Mouse (Mus musculus) MEL-GATA-1-ER (cell line): ENCODE data around the gene D7Ertd443e.

Experiments used
- DNase-seq: peaks from one replicate; pipeline ENCODE4 v3.0.0-alpha.2; 2012; ENCODE audit warnings: low read depth; ENCODE audit errors: extremely low read depth

D7Ertd443e gene

GRCm38 (mm10) chr7:134385561-134385960 lies at the start of gene D7Ertd443e:
Gene D7Ertd443e (minus strand): TSS chr7:134385661.
- DNase-seq: no peak

- DNase-seq: no peak
Observed at GRCm38 (mm10) chr7:134431681-134432080, 46.2 kb upstream of the D7Ertd443e start.

GRCm38 (mm10) chr7:134428676-134429075 lies 43.2 kb upstream of the D7Ertd443e start:
- no peak for DNase-seq

GRCm38 (mm10) chr7:134415014-134415413 lies 29.6 kb upstream of the D7Ertd443e start:
- DNase-seq: no peak

GRCm38 (mm10) chr7:134414005-134414690 lies 28.7 kb upstream of the D7Ertd443e start:
- no peak for DNase-seq

GRCm38 (mm10) chr7:134408641-134409040 lies 23.2 kb upstream of the D7Ertd443e start:
- no peak for DNase-seq

GRCm38 (mm10) chr7:134400746-134401145 lies 15.3 kb upstream of the D7Ertd443e start:
- DNase-seq: no peak

GRCm38 (mm10) chr7:134396769-134397168 lies 11.3 kb upstream of the D7Ertd443e start:
- DNase-seq: no peak

GRCm38 (mm10) chr7:134382791-134383190 lies 2.7 kb downstream of the D7Ertd443e start:
- DNase-seq: no peak

GRCm38 (mm10) chr7:134381407-134381861 lies 4.0 kb downstream of the D7Ertd443e start:
- no peak for DNase-seq

- no peak for DNase-seq
Observed at GRCm38 (mm10) chr7:134378273-134378672, 7.2 kb downstream of the D7Ertd443e start.

GRCm38 (mm10) chr7:134376786-134377185 lies 8.7 kb downstream of the D7Ertd443e start:
- no peak for DNase-seq

GRCm38 (mm10) chr7:134372276-134372675 lies 13.2 kb downstream of the D7Ertd443e start:
- DNase-seq: no peak

GRCm38 (mm10) chr7:134369241-134369640 lies 16.2 kb downstream of the D7Ertd443e start:
- no peak for DNase-seq

GRCm38 (mm10) chr7:134362257-134362870 lies 23.1 kb downstream of the D7Ertd443e start:
- DNase-seq: no peak

GRCm38 (mm10) chr7:134348825-134349224 lies 36.6 kb downstream of the D7Ertd443e start:
- DNase-seq: no peak

GRCm38 (mm10) chr7:134342202-134342601 lies 43.3 kb downstream of the D7Ertd443e start:
- DNase-seq: no peak

- no peak for DNase-seq
Observed at GRCm38 (mm10) chr7:134335951-134336350, 49.5 kb downstream of the D7Ertd443e start.

- no peak for DNase-seq
Observed at GRCm38 (mm10) chr7:134320979-134321378, 64.5 kb downstream of the D7Ertd443e start.

- DNase-seq: no peak
Observed at GRCm38 (mm10) chr7:134302084-134302483, 83.4 kb downstream of the D7Ertd443e start.

GRCm38 (mm10) chr7:134301285-134301684 lies 84.2 kb downstream of the D7Ertd443e start:
- DNase-seq: no peak

- DNase-seq: no peak
Observed at GRCm38 (mm10) chr7:134292750-134293149, 92.7 kb downstream of the D7Ertd443e start.
